Mouse (Mus musculus) CD8-positive naive resting alpha-beta T cell, adult 2 months (primary cell): ENCODE data around the gene Gm21293.
"Not testable (repeated sequence)": the region's sequence is repeated elsewhere in the genome, so short reads cannot be mapped to it uniquely, and the experiment has no call there.

Experiments used
- DNase-seq, 2 experiments: peaks; one replicate each; pipeline ENCODE4 v3.0.0; 2022; ENCODE audit warnings: low read depth in 2 of 2, low spot score in 2 of 2

Gene Gm21293

GRCm38 (mm10) chr10:104142687-104143086, at the start of gene Gm21293:
TSS of gene Gm21293 (plus strand) at chr10:104142987.
- not testable (repeated sequence) for DNase-seq

GRCm38 (mm10) chr10:104110044-104110443, 32.7 kb upstream of the Gm21293 start:
- no peak for DNase-seq

GRCm38 (mm10) chr10:104118312-104118711, 24.5 kb upstream of the Gm21293 start:
- DNase-seq = no peak

- not testable (repeated sequence) for DNase-seq
Measured at GRCm38 (mm10) chr10:104151197-104151596, 8.4 kb downstream of the Gm21293 start, which contains the start of gene Gm6763. TSS of gene Gm6763 (plus strand) at chr10:104151497.

GRCm38 (mm10) chr10:104159706-104160105, 16.9 kb downstream of the Gm21293 start, which contains the start of gene Gm8764:
TSS of gene Gm8764 (plus strand) at chr10:104160006.
- DNase-seq = not testable (repeated sequence)

- DNase-seq = not testable (repeated sequence)
Measured at GRCm38 (mm10) chr10:104168215-104168614, 25.4 kb downstream of the Gm21293 start, which contains the start of gene Gm21304. TSS of gene Gm21304 (plus strand) at chr10:104168515.

GRCm38 (mm10) chr10:104176724-104177123, 33.9 kb downstream of the Gm21293 start, which contains the start of gene Gm21312:
TSS of gene Gm21312 (plus strand) at chr10:104177024.
- DNase-seq = not testable (repeated sequence)

- DNase-seq = not testable (repeated sequence)
Measured at GRCm38 (mm10) chr10:104185233-104185632, 42.4 kb downstream of the Gm21293 start, which contains the start of gene Gm20765. TSS of gene Gm20765 (plus strand) at chr10:104185533.

- DNase-seq = not testable (repeated sequence)
Measured at GRCm38 (mm10) chr10:104193742-104194141, 51.0 kb downstream of the Gm21293 start, which contains the start of gene Gm4340. TSS of gene Gm4340 (plus strand) at chr10:104194042.
